ENCODE assay signal across 8 mouse cellular contexts in genomic region chr12:82339221-82339861, GRCm38 (mm10).
DNase-seq lines count a peak whose midpoint lies in the region; ATAC-seq lines count a peak whose summit lies in the region.

No protein-coding gene starts in this region.

- peak overlapping the region; percentile 78 for H3K27ac ChIP-seq in forebrain, embryonic 16.5 days (ENCODE audit: low read length)
- peak overlapping the region; percentile 60 for H3K27ac ChIP-seq in hindbrain, embryonic 14.5 days
- peak overlapping the region; percentile 72 for H3K27ac ChIP-seq in midbrain, embryonic 16.5 days (ENCODE audit: low read length)

- intact Hi-C loops in left cerebral cortex, postnatal 25 days (cut with DNase I), result no loop called here

- peak; percentile 32 for DNase-seq in kidney, adult 9 months
- no peak for DNase-seq in kidney, adult 18-20 months
- peak; percentile 57 for DNase-seq in hindbrain, embryonic 14.5 days (ENCODE audit: low spot score)
- peak; percentile 74 to 81 for DNase-seq in left cerebral cortex, postnatal 25 days (ENCODE audit: low spot score in 2 of 2)
- no peak for DNase-seq in urinary bladder, adult 2 months (ENCODE audit: low spot score)
- DNase-seq in ovary, postnatal 36 days (ENCODE audit: low spot score), result no peak

- no peaks in the 10 kb centered on the region for H3K9me3 ChIP-seq in forebrain, embryonic 16.5 days (ENCODE audit: control insufficient read depth, low read length)
- H3K9me3 ChIP-seq in hindbrain, embryonic 14.5 days (ENCODE audit: control insufficient read depth, low read length), result no peaks in the 10 kb centered on the region
- H3K9me3 ChIP-seq in midbrain, embryonic 16.5 days (replicated peaks; ENCODE audit: control insufficient read depth, low read length, poor library complexity, severe bottlenecking), result no peaks in the 10 kb centered on the region

- H3K9ac ChIP-seq in forebrain, embryonic 16.5 days (replicated peaks; ENCODE audit: low read depth, low read length), result peak overlapping the region; percentile 48
- H3K9ac ChIP-seq in hindbrain, embryonic 14.5 days, result peak overlapping the region; percentile 44
- H3K9ac ChIP-seq in midbrain, embryonic 16.5 days (ENCODE audit: low read depth, low read length), result peak overlapping the region; percentile 51

- no peaks in the 10 kb centered on the region for H3K36me3 ChIP-seq in forebrain, embryonic 16.5 days (ENCODE audit: control insufficient read depth, insufficient read depth)
- H3K36me3 ChIP-seq in hindbrain, embryonic 14.5 days (replicated peaks; ENCODE audit: control insufficient read depth, insufficient read depth), result no peaks in the 10 kb centered on the region
- 0 out of 2 replicates have a peak, but pooled peaks cover 4% of the 10 kb centered on the region for H3K36me3 ChIP-seq in midbrain, embryonic 16.5 days (ENCODE audit: control insufficient read depth, insufficient read depth, low read length)

- H3K4me3 ChIP-seq in forebrain, embryonic 16.5 days (replicated peaks; ENCODE audit: low read length), result peak overlapping the region; percentile 37
- H3K4me3 ChIP-seq in hindbrain, embryonic 14.5 days (replicated peaks; ENCODE audit: low read length), result peak overlapping the region; percentile 23
- peak overlapping the region; percentile 33 for H3K4me3 ChIP-seq in midbrain, embryonic 16.5 days (ENCODE audit: low read depth, low read length)

- peak overlapping the region; percentile 62 for H3K4me2 ChIP-seq in forebrain, embryonic 16.5 days (ENCODE audit: low read length)
- peak overlapping the region; percentile 55 for H3K4me2 ChIP-seq in hindbrain, embryonic 14.5 days (replicated peaks)
- peak overlapping the region; percentile 52 for H3K4me2 ChIP-seq in midbrain, embryonic 16.5 days (ENCODE audit: low read length)

- ATAC-seq in forebrain, embryonic 16.5 days, result peak; percentile 74
- peak; percentile 46; the same call in 1 of the 2 replicates for ATAC-seq in hindbrain, embryonic 14.5 days (ENCODE audit: low FRiP score)
- peak; percentile 78 for ATAC-seq in midbrain, embryonic 16.5 days

- H3K4me1 ChIP-seq in forebrain, embryonic 16.5 days (replicated peaks; ENCODE audit: control insufficient read depth, insufficient read depth, low read length), result peaks cover 24% of the 10 kb centered on the region
- H3K4me1 ChIP-seq in hindbrain, embryonic 14.5 days (replicated peaks; ENCODE audit: control insufficient read depth, insufficient read depth, low read length), result peaks cover 24% of the 10 kb centered on the region; the same call in 1 of the 2 replicates
- H3K4me1 ChIP-seq in midbrain, embryonic 16.5 days (ENCODE audit: control insufficient read depth, insufficient read depth, low read length), result peaks cover 24% of the 10 kb centered on the region

- no peaks in the 10 kb centered on the region for H3K27me3 ChIP-seq in forebrain, embryonic 16.5 days (replicated peaks; ENCODE audit: control insufficient read depth, insufficient read depth, low read length)
- H3K27me3 ChIP-seq in hindbrain, embryonic 14.5 days (ENCODE audit: control insufficient read depth, insufficient read depth, low read length), result no peaks in the 10 kb centered on the region
- no peaks in the 10 kb centered on the region for H3K27me3 ChIP-seq in midbrain, embryonic 16.5 days (ENCODE audit: control insufficient read depth, insufficient read depth, low read depth, low read length)

- 4% methylated on average over 18 of the region's 18 CpGs for WGBS in forebrain, embryonic 16.5 days
- WGBS in hindbrain, embryonic 14.5 days, result 17% methylated on average over 18 of the region's 18 CpGs
- 18% methylated on average over 18 of the region's 18 CpGs for WGBS in midbrain, embryonic 16.5 days

Comparison
In these comparisons a context has a peak if more than half of its experiments do, and no peak if none do; other contexts are left out.
1. DNase-seq: peak in kidney, adult 9 months (single experiment), hindbrain, embryonic 14.5 days (single experiment) and left cerebral cortex, postnatal 25 days (2 of 2); none in kidney, adult 18-20 months (single experiment), urinary bladder, adult 2 months (single experiment) and ovary, postnatal 36 days (single experiment).
2. Peak in every context shown above with its lines, with median percentiles within 50 percentile points of each other: ATAC-seq, H3K27ac ChIP-seq, H3K4me2 ChIP-seq, H3K4me3 ChIP-seq and H3K9ac ChIP-seq.